Mouse (Mus musculus): ENCODE data around the gene Tmcc1. TPM values are rescaled to one million over a fixed set of nuclear protein-coding genes. Genes with fewer than 3 reads are reported as not detected.

Tmcc1 gene
- polyA plus RNA-seq, 1 experiment from 2014 or later, result 9.1 TPM

GRCm38 (mm10) chr6:115972083-115972764, 221.1 kb downstream of the Tmcc1 start:
- H3K4me1 ChIP-seq (ENCODE audit: insufficient read depth, low read depth, low read length), result peaks cover 8% of the 10 kb centered on the region; the same call in 1 of the 2 replicates
- 59% methylated on average over 7 of the region's 7 CpGs for WGBS
- ATAC-seq (peak; percentile 42), DNase-seq (ENCODE audit: low spot score) (no peak)
- peaks cover 42% of the 10 kb centered on the region for H3K36me3 ChIP-seq (ENCODE audit: insufficient read depth, low read length)
- H3K4me2 ChIP-seq (replicated peaks; ENCODE audit: low read depth, low read length), result no peak overlapping the region
- no peak overlapping the region for H3K27ac ChIP-seq (ENCODE audit: low read length)
- no peaks in the 10 kb centered on the region for H3K9me3 ChIP-seq (ENCODE audit: low read length)
- H3K4me3 ChIP-seq (ENCODE audit: low read depth, low read length), result no peak overlapping the region
- H3K9ac ChIP-seq (replicated peaks; ENCODE audit: low read depth), result no peak overlapping the region
- H3K27me3 ChIP-seq (replicated peaks; ENCODE audit: insufficient read depth, low read length), result no peaks in the 10 kb centered on the region
- TF ChIP-seq EP300 (IDR thresholded peaks at IDR 0.05) (no peak), CTCF (IDR thresholded peaks at IDR 0.05) (no peak)

DNA sequence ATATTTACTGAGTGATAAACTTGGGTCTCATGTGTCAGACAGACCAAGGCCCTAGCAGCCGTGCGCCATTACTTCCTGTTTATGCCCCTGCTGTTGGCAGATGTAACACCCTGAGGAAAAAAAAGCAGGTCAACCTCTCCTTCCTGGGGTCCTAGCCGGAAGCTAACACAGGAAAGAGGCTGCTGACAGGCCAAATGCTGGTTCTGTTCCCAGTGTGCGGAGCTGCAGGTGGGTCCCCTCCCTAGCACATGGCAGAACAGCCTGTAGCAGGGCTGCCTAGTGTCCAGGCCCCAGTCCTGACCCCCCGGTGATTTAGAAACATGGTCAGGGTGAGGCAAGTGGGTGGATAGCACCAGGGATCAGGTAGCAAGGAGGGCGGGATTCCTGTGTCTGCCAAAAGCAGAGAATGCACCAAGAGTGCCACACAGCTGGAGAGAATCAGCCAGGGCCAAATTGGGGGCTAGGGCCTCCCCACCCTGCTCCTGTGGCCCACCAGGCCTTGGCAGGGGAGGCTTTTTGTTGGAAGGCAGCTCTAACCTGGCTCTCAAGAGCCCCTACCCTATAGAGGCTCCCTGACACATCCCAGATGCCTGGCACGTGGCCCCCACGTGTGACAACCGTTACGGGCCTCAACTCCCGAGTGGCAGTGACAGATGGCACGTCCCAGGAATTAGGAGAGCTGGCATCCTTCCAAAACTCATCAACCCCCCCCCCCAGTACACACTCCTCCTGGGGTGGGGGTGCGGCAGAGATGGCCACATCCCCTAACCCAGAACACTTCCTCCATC, 221.8 kb downstream of the Tmcc1 start:
- H3K9ac ChIP-seq (replicated peaks; ENCODE audit: low read depth), result no peak overlapping the region
- peaks cover 8% of the 10 kb centered on the region; the same call in 1 of the 2 replicates for H3K4me1 ChIP-seq (ENCODE audit: insufficient read depth, low read depth, low read length)
- H3K36me3 ChIP-seq (ENCODE audit: insufficient read depth, low read length), result peaks cover 49% of the 10 kb centered on the region
- H3K4me2 ChIP-seq (replicated peaks; ENCODE audit: low read depth, low read length), result no peak overlapping the region
- H3K4me3 ChIP-seq (ENCODE audit: low read depth, low read length), result no peak overlapping the region
- 0 out of 2 replicates have a peak, but pooled peaks have one; percentile 6 for TF ChIP-seq CTCF (IDR thresholded peaks at IDR 0.05)
- peak; percentile 78 for TF ChIP-seq EP300 (IDR thresholded peaks at IDR 0.05)
- no peak overlapping the region for H3K27ac ChIP-seq (ENCODE audit: low read length)
- no peaks in the 10 kb centered on the region for H3K27me3 ChIP-seq (replicated peaks; ENCODE audit: insufficient read depth, low read length)
- DNase-seq (ENCODE audit: low spot score), result peak; percentile 67
- WGBS, result 33% methylated on average over 13 of the region's 13 CpGs
- peak; percentile 52 for ATAC-seq
- no peaks in the 10 kb centered on the region for H3K9me3 ChIP-seq (ENCODE audit: low read length)

- TF ChIP-seq CTCF (IDR thresholded peaks at IDR 0.05) (0 out of 2 replicates have a peak, but pooled peaks have one; percentile 5), EP300 (IDR thresholded peaks at IDR 0.05) (no peak)
- Histone ChIP-seq H3K27me3 (replicated peaks; ENCODE audit: insufficient read depth, low read length) (no peaks in the 10 kb centered on the region), H3K27ac (ENCODE audit: low read length) (no peak overlapping the region), H3K4me3 (ENCODE audit: low read depth, low read length) (no peak overlapping the region), H3K4me1 (ENCODE audit: insufficient read depth, low read depth, low read length) (peaks cover 8% of the 10 kb centered on the region; the same call in 1 of the 2 replicates), H3K4me2 (replicated peaks; ENCODE audit: low read depth, low read length) (no peak overlapping the region), H3K36me3 (ENCODE audit: insufficient read depth, low read length) (peaks cover 46% of the 10 kb centered on the region), H3K9ac (replicated peaks; ENCODE audit: low read depth) (no peak overlapping the region), H3K9me3 (ENCODE audit: low read length) (no peaks in the 10 kb centered on the region)
- WGBS, result 69% methylated on average over 3 of the region's 6 CpGs
- ATAC-seq, result no peak
- DNase-seq (ENCODE audit: low spot score), result no peak
Observed at GRCm38 (mm10) chr6:115969952-115970351, 223.3 kb downstream of the Tmcc1 start.

DNA sequence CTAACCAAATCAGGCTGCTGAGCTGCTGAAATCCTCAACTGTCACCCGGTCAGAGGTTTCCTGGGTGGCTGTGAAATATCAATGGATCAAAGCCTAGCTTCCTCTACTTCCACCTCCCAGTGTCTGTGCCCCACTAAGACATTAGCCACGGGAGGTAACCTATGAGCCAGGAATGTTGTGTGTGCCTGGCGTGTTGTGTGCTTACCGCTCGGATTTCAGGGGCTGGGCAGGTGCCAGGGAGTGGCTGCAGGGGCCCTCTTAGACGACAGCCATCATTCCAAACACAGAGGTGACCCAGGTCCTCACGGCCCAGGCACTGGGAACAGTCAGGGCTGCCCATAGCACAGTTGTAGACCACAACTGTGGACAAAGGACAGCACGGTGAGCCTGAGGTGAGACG, 224.2 kb downstream of the Tmcc1 start:
- DNase-seq (ENCODE audit: low spot score), result no peak
- no peaks in the 10 kb centered on the region for H3K9me3 ChIP-seq (ENCODE audit: low read length)

DNA sequence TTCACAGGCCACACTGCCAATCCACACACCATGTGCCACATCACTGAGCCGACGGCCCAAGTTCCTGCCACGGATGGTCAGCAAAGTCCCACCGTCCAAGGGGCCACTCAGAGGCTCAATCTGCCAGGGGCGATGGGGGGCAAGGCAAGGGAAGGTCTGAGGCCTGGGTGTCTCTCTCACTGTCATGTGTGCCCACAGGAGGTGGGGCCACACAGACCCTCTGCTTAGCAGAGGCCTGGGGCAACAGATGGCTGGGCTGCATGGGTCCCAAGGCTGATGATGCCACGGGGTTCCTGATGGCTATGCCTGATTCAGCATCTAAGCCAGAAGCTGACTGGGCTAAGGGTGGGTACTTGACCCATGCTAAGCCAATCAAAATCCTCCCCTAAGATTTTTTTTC, 224.6 kb downstream of the Tmcc1 start:
- WGBS, result 75% methylated on average over 6 of the region's 6 CpGs
- DNase-seq (ENCODE audit: low spot score) (no peak), ATAC-seq (no peak)
- Histone ChIP-seq H3K36me3 (ENCODE audit: insufficient read depth, low read length) (peaks cover 44% of the 10 kb centered on the region), H3K4me1 (ENCODE audit: insufficient read depth, low read depth, low read length) (peaks cover 8% of the 10 kb centered on the region; the same call in 1 of the 2 replicates), H3K4me3 (ENCODE audit: low read depth, low read length) (no peak overlapping the region), H3K9ac (replicated peaks; ENCODE audit: low read depth) (no peak overlapping the region), H3K4me2 (replicated peaks; ENCODE audit: low read depth, low read length) (no peak overlapping the region), H3K9me3 (ENCODE audit: low read length) (no peaks in the 10 kb centered on the region), H3K27me3 (replicated peaks; ENCODE audit: insufficient read depth, low read length) (no peaks in the 10 kb centered on the region), H3K27ac (ENCODE audit: low read length) (no peak overlapping the region)
- TF ChIP-seq EP300 (IDR thresholded peaks at IDR 0.05) (no peak), CTCF (IDR thresholded peaks at IDR 0.05) (no peak)

More for the DNA sequence above, 224.2 kb downstream of the Tmcc1 start:
- ATAC-seq, result no peak
- peaks cover 43% of the 10 kb centered on the region for H3K36me3 ChIP-seq (ENCODE audit: insufficient read depth, low read length)
- H3K9ac ChIP-seq (replicated peaks; ENCODE audit: low read depth), result no peak overlapping the region
- H3K4me1 ChIP-seq (ENCODE audit: insufficient read depth, low read depth, low read length), result peaks cover 8% of the 10 kb centered on the region; the same call in 1 of the 2 replicates
- H3K27ac ChIP-seq (ENCODE audit: low read length), result no peak overlapping the region
- H3K4me3 ChIP-seq (ENCODE audit: low read depth, low read length), result no peak overlapping the region
- no peak overlapping the region for H3K4me2 ChIP-seq (replicated peaks; ENCODE audit: low read depth, low read length)
- WGBS, result 57% methylated on average over 9 of the region's 9 CpGs
- no peaks in the 10 kb centered on the region for H3K27me3 ChIP-seq (replicated peaks; ENCODE audit: insufficient read depth, low read length)
- no peak for TF ChIP-seq EP300 (IDR thresholded peaks at IDR 0.05)
- TF ChIP-seq CTCF (IDR thresholded peaks at IDR 0.05), result no peak

Other genes starting within 250 kb of the Tmcc1 start
- not detected in 2 replicates for gene H1foo, start 248.5 kb downstream of the Tmcc1 start, polyA plus RNA-seq (2015; fragmentation: Nextera tagmentation; extraction: Ambion mirVana)
- gene Plxnd1, start 198.5 kb downstream of the Tmcc1 start, polyA plus RNA-seq (2015; fragmentation: Nextera tagmentation; extraction: Ambion mirVana), result 26.9 and 33.4 TPM in 2 replicates
- 36.9 and 38.7 TPM in 2 replicates for gene Washc2, start 14.6 kb upstream of the Tmcc1 start, polyA plus RNA-seq (2015; fragmentation: Nextera tagmentation; extraction: Ambion mirVana)
- 2.9 and 3.1 TPM in 2 replicates for gene Zfand4, start 70.7 kb upstream of the Tmcc1 start, polyA plus RNA-seq (2015; fragmentation: Nextera tagmentation; extraction: Ambion mirVana)
- 26.4 and 29.0 TPM in 2 replicates for gene March8, start 144.5 kb upstream of the Tmcc1 start, polyA plus RNA-seq (2015; fragmentation: Nextera tagmentation; extraction: Ambion mirVana)

Data from lung, postnatal 0 days (tissue).